Mouse (Mus musculus) cortical plate, adult 2 months (tissue): ENCODE data around the gene Gm26897. TPM values are rescaled to one million over a fixed set of nuclear protein-coding genes. Genes with fewer than 3 reads are reported as not detected.

Experiments used
- H3K27ac ChIP-seq: fragments of 200-500 bp; 2 replicates; pipeline ENCODE4 v1.5.1; 2012; ENCODE audit warnings: low read length, control low read depth, inconsistent platforms; ENCODE audit not compliant: insufficient read depth
- H3K4me1 ChIP-seq: fragments of 200-500 bp; 2 replicates; pipeline ENCODE4 v1.6.1; 2011; ENCODE audit warnings: low read length; ENCODE audit not compliant: control insufficient read depth, insufficient read depth
- H3K4me3 ChIP-seq: fragments of 200-500 bp; 2 replicates; pipeline ENCODE4 v1.5.1; 2011; ENCODE audit warnings: mild to moderate bottlenecking, low read length, control low read depth; ENCODE audit not compliant: insufficient read depth
- CTCF ChIP-seq: fragments of 200-500 bp; IDR thresholded peaks from 2 replicates; pipeline ENCODE4 v1.5.1; 2011; ENCODE audit warnings: mild to moderate bottlenecking, control low read depth, low read length; ENCODE audit not compliant: insufficient read depth; ENCODE audit errors: extremely low read depth
- POLR2A ChIP-seq: fragments of 200-500 bp; IDR thresholded peaks from 2 replicates; pipeline ENCODE4 v1.6.1; 2011; ENCODE audit warnings: mild to moderate bottlenecking, low read length, control low read depth; ENCODE audit not compliant: insufficient read depth; ENCODE audit errors: extremely low read depth
- polyA plus RNA-seq: library from polyadenylated mRNA; depleted of rRNA; stranded (reverse); fragments of >200 nt; gene quantifications from 2 replicates; pipeline ENCODE4 v1.2.3, GENCODE M21; 2012

Gene Gm26897
- polyA plus RNA-seq, 1 experiment, result not detected

DNA sequence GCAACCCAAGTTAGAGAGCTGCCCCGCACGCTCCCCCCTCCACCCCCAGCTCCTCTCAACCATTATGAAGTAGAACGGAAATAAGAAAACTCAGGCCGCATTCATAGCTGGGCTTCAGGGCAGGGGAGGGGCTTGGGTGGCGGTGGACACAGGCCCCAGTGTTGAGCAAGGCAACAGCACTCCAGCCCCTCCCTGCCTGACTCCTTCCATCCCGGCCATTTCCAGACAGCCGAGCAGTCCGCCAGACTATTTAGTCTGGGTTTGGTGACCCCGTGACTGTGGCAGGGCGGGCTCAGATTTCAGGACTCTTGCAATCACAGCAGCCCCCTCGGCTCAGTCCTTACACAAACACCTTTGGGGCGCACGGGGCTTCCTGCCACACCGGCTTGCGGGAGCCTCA is 36.5 kb downstream of the Gm26897 start:
- H3K4me3 ChIP-seq, result no peak overlapping the region
- no peak overlapping the region for H3K27ac ChIP-seq
- no peaks in the 10 kb centered on the region for H3K4me1 ChIP-seq
- no peak for TF ChIP-seq CTCF
- TF ChIP-seq POLR2A, result no peak

- H3K27ac ChIP-seq, result no peak overlapping the region
- no peak overlapping the region for H3K4me3 ChIP-seq
- no peaks in the 10 kb centered on the region for H3K4me1 ChIP-seq
- TF ChIP-seq POLR2A (no peak), CTCF (no peak)
Measured at GRCm38 (mm10) chr5:111772127-111772526, 38.4 kb downstream of the Gm26897 start.

GRCm38 (mm10) chr5:111772591-111773406 is 39.1 kb downstream of the Gm26897 start:
- Histone ChIP-seq H3K4me1 (no peaks in the 10 kb centered on the region), H3K4me3 (no peak overlapping the region), H3K27ac (no peak overlapping the region)
- no peak for TF ChIP-seq CTCF
- TF ChIP-seq POLR2A, result no peak

GRCm38 (mm10) chr5:111773407-111773733 is 39.6 kb downstream of the Gm26897 start:
- H3K4me3 ChIP-seq, result no peak overlapping the region
- no peak for TF ChIP-seq POLR2A
- no peak for TF ChIP-seq CTCF
- H3K27ac ChIP-seq, result no peak overlapping the region
- no peaks in the 10 kb centered on the region for H3K4me1 ChIP-seq

GRCm38 (mm10) chr5:111776246-111776645 is 42.5 kb downstream of the Gm26897 start:
- Histone ChIP-seq H3K4me3 (no peak overlapping the region), H3K4me1 (no peaks in the 10 kb centered on the region), H3K27ac (no peak overlapping the region)
- TF ChIP-seq CTCF, result no peak
- TF ChIP-seq POLR2A, result no peak

GRCm38 (mm10) chr5:111778093-111778492 is 44.4 kb downstream of the Gm26897 start:
- no peak overlapping the region for H3K4me3 ChIP-seq
- no peaks in the 10 kb centered on the region for H3K4me1 ChIP-seq
- no peak for TF ChIP-seq CTCF
- TF ChIP-seq POLR2A, result no peak
- no peak overlapping the region for H3K27ac ChIP-seq

GRCm38 (mm10) chr5:111779776-111780485 is 46.2 kb downstream of the Gm26897 start:
- H3K4me3 ChIP-seq, result no peak overlapping the region
- TF ChIP-seq CTCF (no peak), POLR2A (no peak)
- H3K4me1 ChIP-seq, result no peaks in the 10 kb centered on the region
- H3K27ac ChIP-seq, result no peak overlapping the region
